Mouse (Mus musculus) frontal cortex, adult 2 months (tissue): Measurements from ENCODE around the gene Rtn4rl2. TPM values are rescaled to one million over a fixed set of nuclear protein-coding genes. Genes with fewer than 3 reads are reported as not detected.

Experiments
- DNase-seq, 2 experiments: peaks; one replicate each; pipeline ENCODE4 v3.0.0; 2022; ENCODE audit warnings: low spot score in 1 of 2; ENCODE audit errors: extremely low spot score in 1 of 2
- polyA plus RNA-seq: library from polyadenylated mRNA; depleted of rRNA; stranded (reverse); fragments of >200 nt; gene quantifications from 2 replicates; pipeline ENCODE4 v1.2.3, GENCODE M21; 2012

Gene Rtn4rl2
- polyA plus RNA-seq, 1 experiment: 65.5 TPM

- no peak for DNase-seq
Observed at GRCm38 (mm10) chr2:84851130-84852040, 35.1 kb downstream of the Rtn4rl2 start.

DNA sequence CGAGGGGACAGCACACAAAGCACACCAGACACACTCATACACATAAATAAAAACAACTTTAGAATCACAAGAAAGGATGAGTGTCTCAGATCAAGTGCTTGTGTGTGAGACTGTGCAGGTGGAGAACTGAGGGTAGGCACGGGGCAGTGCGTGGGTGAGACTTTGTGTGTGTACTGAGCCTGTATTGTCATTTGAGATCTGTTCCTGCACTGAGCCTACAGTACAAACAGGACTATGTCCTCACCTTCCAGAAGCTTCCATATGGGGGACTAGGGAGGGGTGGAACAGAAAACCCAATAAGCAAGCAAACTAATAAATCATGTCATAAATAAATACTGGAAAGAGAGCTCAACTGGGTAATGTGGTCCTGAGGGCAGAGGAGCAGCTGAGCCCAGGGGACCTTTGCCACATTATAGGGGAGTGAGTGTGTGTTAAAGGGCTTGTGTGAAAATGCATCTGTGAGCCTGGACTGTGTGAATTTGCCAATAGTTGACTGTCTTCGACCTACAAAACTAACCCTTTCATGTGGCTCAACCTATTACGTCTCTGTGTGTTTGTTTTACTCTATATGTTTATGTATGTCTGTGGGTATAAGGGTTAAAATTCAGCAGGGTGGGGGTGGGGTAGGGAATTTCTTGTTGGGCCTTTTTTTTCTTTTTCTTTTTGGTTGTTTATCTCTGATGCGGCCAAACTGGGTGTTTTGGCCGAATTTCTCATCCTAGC lies 35.9 kb downstream of the Rtn4rl2 start:
- DNase-seq: no peak

GRCm38 (mm10) chr2:84845226-84845625 lies 41.3 kb downstream of the Rtn4rl2 start:
- DNase-seq: no peak

DNA sequence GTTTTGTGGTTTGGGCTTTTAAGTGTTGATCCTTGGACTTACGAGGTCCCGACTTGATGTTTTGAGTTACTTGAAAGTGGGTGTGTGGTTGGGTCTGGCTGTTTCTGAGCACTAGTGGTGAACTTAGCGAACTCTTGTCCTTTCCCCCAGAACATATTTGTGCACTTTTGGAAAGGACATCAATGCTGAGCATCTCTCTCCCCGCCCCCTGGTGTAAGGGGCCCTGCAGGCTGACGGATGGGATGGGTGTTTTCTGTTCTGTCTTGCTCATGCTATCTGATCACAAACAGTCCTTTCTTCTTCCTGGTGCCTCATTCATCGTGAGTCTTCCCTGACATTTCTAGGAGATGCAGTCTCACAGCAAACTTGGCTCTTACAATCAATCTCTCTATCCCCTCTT lies 42.9 kb downstream of the Rtn4rl2 start:
- DNase-seq: no peak

GRCm38 (mm10) chr2:84841905-84842304 lies 44.6 kb downstream of the Rtn4rl2 start:
- no peak for DNase-seq

DNA sequence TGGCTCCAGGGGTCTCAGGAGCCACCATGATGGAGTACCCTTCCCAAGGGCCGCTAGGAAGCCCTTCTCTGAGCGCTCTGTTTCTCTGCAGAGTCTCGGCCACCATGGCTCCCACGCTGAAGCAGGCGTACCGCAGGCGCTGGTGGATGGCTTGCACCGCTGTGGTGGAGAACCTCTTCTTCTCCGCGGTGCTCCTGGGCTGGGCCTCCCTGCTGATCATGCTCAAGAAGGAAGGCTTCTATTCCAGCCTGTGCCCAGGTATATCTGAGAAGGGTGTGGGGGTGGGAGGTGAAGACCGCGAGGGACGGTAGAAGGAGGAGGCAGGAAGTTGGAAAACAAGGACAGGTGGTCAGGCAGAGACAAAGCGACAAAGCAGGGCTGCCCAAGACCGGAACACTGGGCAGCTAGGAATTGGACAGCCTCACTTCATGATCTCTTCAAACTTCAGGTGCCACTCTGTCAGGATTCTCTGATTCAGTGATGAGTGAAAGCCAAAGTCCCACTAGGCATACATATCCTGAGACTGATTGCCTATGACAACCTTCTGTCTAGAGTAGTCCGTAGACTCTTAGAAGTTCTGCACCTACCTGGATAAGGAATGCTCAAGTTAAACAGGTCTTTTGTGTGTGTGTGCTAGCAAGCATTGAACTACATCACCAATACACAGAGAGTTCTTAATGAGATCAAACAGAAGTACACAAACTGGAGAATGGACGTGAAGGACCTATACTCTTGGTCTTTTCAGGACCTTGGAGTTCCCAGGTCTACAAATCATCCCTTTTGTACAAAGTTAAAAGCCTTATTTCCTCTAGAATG lies 45.6 kb downstream of the Rtn4rl2 start:
- no peak for DNase-seq

- DNase-seq: no peak
Observed at GRCm38 (mm10) chr2:84840016-84840747, 46.3 kb downstream of the Rtn4rl2 start.

DNA sequence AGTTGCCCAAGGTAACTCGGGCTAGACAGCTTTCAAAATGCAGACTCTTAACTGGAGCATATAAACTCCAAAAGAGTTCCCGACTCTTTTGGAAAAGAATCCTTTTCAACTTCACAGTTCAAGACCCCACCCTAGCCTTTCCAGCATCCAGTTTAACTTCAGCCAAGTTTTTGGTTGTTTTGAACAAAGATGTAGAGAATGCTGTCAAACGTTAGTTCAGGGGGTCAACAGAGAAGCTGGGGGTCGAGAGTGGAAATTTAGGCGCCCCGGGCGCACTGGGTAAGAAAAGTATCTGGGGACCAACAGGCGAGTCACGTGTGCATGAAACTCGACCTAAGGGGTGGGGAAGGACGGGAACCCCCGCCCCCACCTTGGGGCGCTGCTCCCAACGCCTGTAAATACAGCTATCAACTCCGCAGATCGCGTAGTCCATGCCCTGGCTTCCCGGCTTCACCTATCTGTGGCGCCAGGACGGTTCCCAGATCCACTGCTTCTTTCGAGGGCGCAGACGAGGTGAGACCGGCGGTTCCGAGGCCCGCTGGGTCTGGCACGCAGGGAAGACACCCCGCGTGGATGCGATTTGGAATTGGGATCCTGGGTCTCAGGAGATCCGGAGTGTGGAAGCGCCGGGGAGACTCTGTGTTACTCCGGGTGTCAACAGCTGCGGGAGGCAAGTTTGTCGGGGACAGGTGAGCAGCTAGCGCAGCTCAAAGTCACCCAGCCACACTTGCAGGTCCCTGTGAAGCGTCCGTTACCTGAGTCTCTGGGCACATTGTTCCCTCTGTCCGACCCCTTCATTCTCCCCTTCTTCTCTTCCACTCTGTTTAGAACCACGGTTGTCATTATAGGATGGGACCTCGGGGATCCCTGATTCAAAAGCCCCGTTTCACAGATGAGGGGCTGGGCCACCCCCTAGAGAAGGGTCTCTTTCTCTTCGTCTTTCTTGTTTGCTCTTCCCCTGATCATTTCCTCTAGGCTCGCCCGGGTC lies 47.2 kb downstream of the Rtn4rl2 start:
- no peak for DNase-seq

GRCm38 (mm10) chr2:84838593-84838949 lies 47.9 kb downstream of the Rtn4rl2 start, which contains the start of gene Slc43a1:
Slc43a1 (plus strand) TSS chr2:84838850.
- DNase-seq: no peak

DNA sequence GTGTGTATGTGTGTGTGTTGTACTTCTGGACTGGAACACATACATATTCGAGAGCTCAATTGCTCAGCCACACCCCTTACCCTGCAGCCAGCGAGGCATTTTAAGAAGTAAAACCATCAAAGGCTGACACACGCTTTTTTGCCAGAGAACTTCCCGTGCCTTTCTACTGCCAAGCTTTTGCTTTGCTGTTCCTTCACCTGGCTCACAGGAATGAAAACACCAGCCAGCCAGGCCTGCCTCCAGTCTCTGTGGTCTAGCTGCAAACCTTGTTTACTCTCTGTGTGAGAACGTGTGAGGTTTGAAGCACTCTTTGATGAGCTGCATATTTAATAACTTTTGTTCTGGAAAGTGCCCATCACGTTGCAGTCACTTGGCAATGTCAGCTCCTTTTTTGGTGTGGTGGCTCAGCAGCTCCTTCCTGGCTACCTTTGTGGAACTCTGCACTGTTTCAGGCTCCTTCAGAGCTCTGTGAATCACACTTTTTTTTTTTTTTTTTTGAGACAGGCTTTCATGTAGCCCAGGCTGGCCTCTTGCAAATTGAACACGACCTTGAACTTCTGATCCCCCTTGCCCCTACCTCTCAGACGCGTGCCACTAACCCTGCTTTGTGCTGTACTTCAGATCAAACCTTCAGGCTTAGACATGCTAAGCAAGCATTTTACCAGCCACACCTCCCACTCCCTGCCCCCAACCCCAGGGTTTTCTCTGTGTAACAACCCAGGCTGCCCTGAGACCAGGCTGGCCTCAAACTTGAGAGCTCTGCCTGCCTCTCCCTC lies 48.5 kb downstream of the Rtn4rl2 start:
- no peak for DNase-seq

DNA sequence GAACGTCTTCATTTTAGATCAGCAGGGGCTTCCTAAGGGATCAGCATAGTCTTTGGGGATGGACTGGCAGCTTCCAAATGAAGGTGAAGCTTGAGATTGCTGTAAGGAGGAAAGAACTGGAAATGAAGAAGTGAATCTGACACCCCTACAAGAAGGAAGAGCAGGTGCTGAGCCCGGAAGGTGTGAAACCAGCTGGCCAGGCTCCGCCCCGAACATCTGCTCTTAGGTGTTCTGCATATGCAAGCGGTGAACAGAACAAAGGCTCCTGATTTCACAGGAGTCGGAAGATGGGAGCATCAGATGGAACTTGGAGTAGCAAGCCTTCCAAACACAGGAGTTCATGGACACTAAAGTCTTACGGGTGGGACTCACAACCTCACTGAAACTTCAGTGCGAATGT lies 49.4 kb downstream of the Rtn4rl2 start:
- DNase-seq: no peak

DNA sequence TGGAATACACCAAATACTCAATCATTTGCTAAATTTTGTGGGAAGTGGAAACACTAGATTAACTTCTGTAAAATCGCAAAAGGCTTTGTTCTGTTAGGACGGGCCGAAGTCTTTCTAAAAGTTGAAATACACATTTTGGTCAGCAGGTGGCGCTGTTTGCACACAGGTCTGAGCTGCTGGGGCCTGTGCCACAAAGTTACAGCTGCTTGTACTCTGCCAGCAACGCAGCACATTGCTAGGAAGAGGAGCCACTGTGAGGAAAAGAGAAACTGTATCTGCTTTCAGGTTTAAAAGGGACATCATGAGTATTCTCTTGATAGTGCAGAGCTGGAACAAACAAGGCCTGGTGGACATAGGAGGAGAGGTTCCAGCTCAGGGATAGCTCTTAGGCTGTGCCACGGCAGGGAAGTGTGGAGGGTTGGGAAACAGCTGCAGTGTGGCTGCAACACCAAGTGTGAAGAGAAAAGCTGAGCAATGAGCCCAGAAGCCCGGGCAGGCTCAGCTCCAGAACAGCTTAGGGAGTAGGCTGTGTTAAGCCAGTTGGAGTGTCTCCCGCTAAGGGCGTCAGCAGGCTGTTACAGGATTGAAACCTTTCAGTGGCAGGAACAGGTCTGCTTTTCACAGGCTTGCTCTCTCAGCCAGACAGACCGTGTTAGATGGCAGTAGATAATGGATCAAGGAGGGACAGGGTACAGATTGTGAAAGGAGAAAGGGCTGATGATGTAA lies 54.7 kb downstream of the Rtn4rl2 start:
- peak; percentile 77 to 97 for DNase-seq

DNA sequence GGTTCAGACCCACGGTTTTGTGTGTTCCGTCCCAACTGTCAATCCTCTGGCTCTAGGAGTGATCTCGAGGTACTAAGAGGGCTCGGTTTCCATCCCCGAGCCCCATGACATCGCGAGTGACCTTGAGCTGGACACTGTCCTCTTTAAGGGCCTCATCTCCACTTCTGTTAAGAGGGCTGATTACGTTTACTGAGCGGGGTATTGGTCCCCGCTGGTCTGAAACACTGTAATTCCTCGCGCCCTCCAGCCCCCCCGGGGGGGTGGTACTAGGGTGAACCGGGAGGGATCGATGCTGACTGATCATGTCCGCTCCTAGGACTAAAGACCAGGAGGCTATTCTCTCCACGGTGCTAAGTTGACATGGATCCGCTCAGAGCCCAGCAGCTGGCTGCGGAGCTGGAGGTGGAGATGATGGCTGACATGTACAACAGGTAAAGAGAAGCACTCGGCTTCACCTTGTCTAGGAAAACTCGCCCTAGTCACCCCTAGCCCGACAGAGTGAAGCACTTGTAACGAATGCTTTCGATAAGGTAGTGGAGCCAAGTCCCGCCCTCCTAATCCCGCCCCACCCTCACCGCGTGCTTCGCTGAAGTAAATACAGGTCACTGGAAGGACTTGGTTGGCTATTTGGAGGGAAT lies 59.1 kb downstream of the Rtn4rl2 start:
- no peak for DNase-seq

GRCm38 (mm10) chr2:84826488-84827282 lies 59.8 kb downstream of the Rtn4rl2 start, which contains the start of gene Timm10:
Timm10 (plus strand) TSS chr2:84826997.
- peak; percentile 88 to 95 for DNase-seq

DNA sequence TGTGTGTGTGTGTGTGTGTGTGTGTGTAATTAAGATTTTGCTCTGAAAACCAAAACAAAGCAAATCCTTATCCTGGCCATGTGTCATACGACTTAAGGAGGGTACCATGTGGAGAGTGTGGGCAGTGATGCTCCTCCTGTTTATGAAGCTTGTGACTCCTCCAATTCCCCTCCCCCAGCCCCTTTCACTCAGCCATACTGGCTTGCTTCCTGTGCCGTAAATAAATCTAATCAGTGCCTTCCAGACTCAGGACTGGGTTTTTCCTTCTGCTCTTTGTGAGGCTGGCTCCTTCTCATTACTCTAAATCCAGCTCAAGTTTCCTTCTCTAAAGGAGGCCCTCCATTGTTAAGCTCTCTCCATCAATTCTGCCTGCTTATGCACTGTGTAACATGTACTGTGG lies 63.3 kb downstream of the Rtn4rl2 start:
- DNase-seq: no peak

DNA sequence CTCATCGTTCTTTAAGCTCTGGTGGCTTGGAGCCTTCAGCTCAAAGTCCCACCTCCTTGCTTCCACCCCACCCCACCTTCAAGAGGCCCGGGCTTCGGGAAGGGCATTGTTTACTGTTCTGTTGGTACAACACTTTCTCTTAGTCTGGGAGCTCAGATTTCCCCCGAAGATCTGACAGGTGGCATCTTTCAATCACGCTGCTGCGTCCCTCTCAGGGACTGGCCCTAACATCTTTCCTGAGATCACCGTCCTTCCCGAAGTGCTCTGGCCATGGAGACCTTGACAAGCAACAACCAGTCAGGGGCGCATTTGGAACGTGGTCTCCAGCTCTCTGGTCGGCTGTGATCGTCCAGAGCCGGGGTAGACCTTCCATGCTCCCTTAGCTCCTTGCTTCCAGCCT lies 64.0 kb downstream of the Rtn4rl2 start, which contains the start of gene Smtnl1:
Smtnl1 (minus strand) TSS at position 101 of the 400 bp plus-strand sequence.
- DNase-seq: no peak
